In the genomic region with DNA sequence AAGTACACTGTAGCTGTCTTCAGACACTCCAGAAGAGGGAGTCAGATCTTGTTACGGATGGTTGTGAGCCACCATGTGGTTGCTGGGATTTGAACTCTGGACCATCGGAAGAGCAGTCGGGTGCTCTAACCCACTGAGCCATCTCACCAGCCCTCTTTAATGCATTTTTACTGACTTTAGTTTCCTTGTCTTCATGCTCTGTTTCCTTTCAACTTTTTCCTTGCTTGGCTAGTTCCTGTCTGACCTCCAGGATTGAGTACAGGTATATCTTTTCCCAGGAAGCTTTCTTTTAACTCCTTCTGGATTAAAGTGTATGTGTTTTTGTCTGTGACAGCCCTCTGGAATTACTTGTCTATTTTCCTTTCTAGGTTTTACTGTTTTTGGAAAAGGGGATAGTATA, we compare ENCODE assay signal across 4 mouse cellular contexts. TPM values are rescaled to one million over a fixed set of nuclear protein-coding genes. Genes with fewer than 3 reads are reported as not detected.
DNase-seq lines count a peak whose midpoint lies in the region; ATAC-seq and TF ChIP-seq lines count a peak whose summit lies in the region.
"Not testable (repeated sequence)": the region's sequence is repeated elsewhere in the genome, so short reads cannot be mapped to it uniquely, and the experiment has no call there.

No protein-coding gene starts in this region.

- not testable (repeated sequence) for H3K36me3 ChIP-seq in kidney, adult 2 months (ENCODE audit: control insufficient read depth, insufficient read depth, low read length); kidney, embryonic 16.5 days (ENCODE audit: insufficient read depth, low read length); kidney, postnatal 0 days (ENCODE audit: insufficient read depth, low read length)

- not testable (repeated sequence) for H3K9ac ChIP-seq in kidney, embryonic 16.5 days (replicated peaks; ENCODE audit: low read length); kidney, postnatal 0 days (ENCODE audit: low read depth, low read length)

- not testable (repeated sequence) for H3K27ac ChIP-seq in kidney, adult 2 months (ENCODE audit: insufficient read depth, low read depth, low read length); kidney, embryonic 16.5 days (ENCODE audit: low read length); kidney, postnatal 0 days

- H3K4me2 ChIP-seq in kidney, embryonic 16.5 days (replicated peaks; ENCODE audit: low read depth, low read length); kidney, postnatal 0 days (ENCODE audit: low read length): not testable (repeated sequence)

- not testable (repeated sequence) for TF ChIP-seq CTCF in kidney, adult 2 months (conservative IDR thresholded peaks at IDR 0.05; ENCODE audit: insufficient read depth, insufficient read length, low read depth, low read length); kidney, postnatal 0 days (IDR thresholded peaks at IDR 0.05; ENCODE audit: low read depth)

- peak; percentile 46; the same call in 1 of the 2 replicates for ATAC-seq in kidney, embryonic 16.5 days (ENCODE audit: low FRiP score, low TSS enrichment)
- ATAC-seq in kidney, postnatal 0 days (replicated peaks; ENCODE audit: low FRiP score, low read depth), result 0 out of 2 replicates have a peak, but pooled peaks have one; percentile 40

- not testable (repeated sequence) for TF ChIP-seq POLR2A in kidney, adult 2 months (IDR thresholded peaks at IDR 0.05; ENCODE audit: low read depth, low read length)

- not testable (repeated sequence) for H3K9me3 ChIP-seq in kidney, embryonic 16.5 days (ENCODE audit: low read length); kidney, postnatal 0 days (replicated peaks; ENCODE audit: low read length)

- H3K4me3 ChIP-seq in kidney, adult 2 months (ENCODE audit: insufficient read depth, low read depth, low read length); kidney, embryonic 16.5 days (ENCODE audit: low read length); kidney, postnatal 0 days (replicated peaks; ENCODE audit: low read depth, low read length): not testable (repeated sequence)

- H3K4me1 ChIP-seq in kidney, adult 2 months (ENCODE audit: control insufficient read depth, insufficient read depth, low read length); kidney, embryonic 16.5 days (ENCODE audit: insufficient read depth, low read length); kidney, postnatal 0 days (replicated peaks; ENCODE audit: insufficient read depth, low read length): not testable (repeated sequence)

- 44% methylated on average over 3 of the region's 3 CpGs for WGBS in kidney, adult 2 months
- 45% methylated on average over 2 of the region's 3 CpGs for WGBS in kidney, embryonic 16.5 days
- WGBS in kidney, postnatal 0 days, result 44% methylated on average over 2 of the region's 3 CpGs

- DNase-seq in kidney, adult 2 months, result peak; percentile 62
- peak; percentile 57 for DNase-seq in kidney, adult 9 months
- not testable (repeated sequence) for DNase-seq in kidney, postnatal 0 days (ENCODE audit: low spot score)

- H3K27me3 ChIP-seq in kidney, adult 2 months (replicated peaks; ENCODE audit: control insufficient read depth, insufficient read depth, low read length); kidney, embryonic 16.5 days (ENCODE audit: insufficient read depth, low read length); kidney, postnatal 0 days (ENCODE audit: insufficient read depth, low read length): not testable (repeated sequence)

RNA-seq across cellular contexts. Expression of a gene that starts 6.3 kb away (rescaled TPM):
- polyA plus RNA-seq in kidney, adult 2 months (2012; rRNA removed), result 4.6 and 4.7 TPM in 2 replicates
- 17.3 and 18.2 TPM in 2 replicates for polyA plus RNA-seq in kidney, embryonic 16.5 days (2015; fragmentation: Nextera tagmentation; extraction: Ambion mirVana)
- 12.4 and 14.5 TPM in 2 replicates for polyA plus RNA-seq in kidney, postnatal 0 days (2015; fragmentation: Nextera tagmentation; extraction: Ambion mirVana)

RNA-seq across cellular contexts. Expression of a gene that starts 6.5 kb away (rescaled TPM):
- polyA plus RNA-seq in kidney, adult 2 months (2012; rRNA removed), result 5.8 and 7.5 TPM in 2 replicates
- 11.9 and 13.2 TPM in 2 replicates for polyA plus RNA-seq in kidney, embryonic 16.5 days (2015; fragmentation: Nextera tagmentation; extraction: Ambion mirVana)
- 8.6 and 9.2 TPM in 2 replicates for polyA plus RNA-seq in kidney, postnatal 0 days (2015; fragmentation: Nextera tagmentation; extraction: Ambion mirVana)
